Mouse (Mus musculus) embryonic facial prominence, embryonic 12.5 days (tissue): ENCODE data around the gene Tex261. TPM values are rescaled to one million over a fixed set of nuclear protein-coding genes. Genes with fewer than 3 reads are reported as not detected.

ENCODE experiments used
- ATAC-seq: fragments of 200-750 bp; cut with Nextera tagmentation; 2 replicates; pipeline ENCODE4 v1.8.0; 2017; ENCODE audit not compliant: insufficient number of reproducible peaks, insufficient read depth, low FRiP score, low TSS enrichment
- H3K27ac ChIP-seq: fragments of 300-500 bp; sonication (generic); 2 replicates; pipeline ENCODE4 v1.5.1; 2016; ENCODE audit warnings: mild to moderate bottlenecking
- H3K27me3 ChIP-seq: fragments of 300-500 bp; sonication (generic); 2 replicates; pipeline ENCODE4 v1.6.1; 2016; ENCODE audit warnings: mild to moderate bottlenecking, moderate library complexity
- H3K36me3 ChIP-seq: fragments of 300-500 bp; sonication (generic); 2 replicates; pipeline ENCODE4 v1.6.1; 2016; ENCODE audit warnings: mild to moderate bottlenecking
- H3K4me1 ChIP-seq: fragments of 300-500 bp; sonication (generic); 2 replicates; pipeline ENCODE4 v1.6.1; 2016
- H3K4me2 ChIP-seq: fragments of 300-500 bp; sonication (generic); replicated peaks from 2 replicates; pipeline ENCODE4 v1.6.1; 2016; ENCODE audit warnings: mild to moderate bottlenecking, moderate library complexity
- H3K4me3 ChIP-seq: fragments of 300-500 bp; sonication (generic); 2 replicates; pipeline ENCODE4 v1.5.1; 2016; ENCODE audit warnings: mild to moderate bottlenecking
- H3K9ac ChIP-seq: fragments of 300-500 bp; sonication (generic); 2 replicates; pipeline ENCODE4 v1.6.1; 2016; ENCODE audit warnings: mild to moderate bottlenecking, moderate library complexity
- H3K9me3 ChIP-seq: fragments of 300-500 bp; sonication (generic); 2 replicates; pipeline ENCODE4 v1.6.1; 2016; ENCODE audit warnings: mild to moderate bottlenecking, moderate library complexity
- WGBS: fragments of 180-500 bp; shearing (Covaris S2); methylation state at CpG from one replicate; pipeline ENCODE4 v1.1.7; 2016; 5-methylcytosine and 5-hydroxymethylcytosine counted together
- polyA plus RNA-seq: library from polyadenylated mRNA; unstranded; fragments of >200 nt; fragmentation: Nextera tagmentation; extraction: Ambion mirVana; gene quantifications from 2 replicates; pipeline ENCODE4 v1.2.1, GENCODE M21; 2016

Tex261 gene
- polyA plus RNA-seq, 1 experiment from 2014 or later: 81.3 TPM

DNA sequence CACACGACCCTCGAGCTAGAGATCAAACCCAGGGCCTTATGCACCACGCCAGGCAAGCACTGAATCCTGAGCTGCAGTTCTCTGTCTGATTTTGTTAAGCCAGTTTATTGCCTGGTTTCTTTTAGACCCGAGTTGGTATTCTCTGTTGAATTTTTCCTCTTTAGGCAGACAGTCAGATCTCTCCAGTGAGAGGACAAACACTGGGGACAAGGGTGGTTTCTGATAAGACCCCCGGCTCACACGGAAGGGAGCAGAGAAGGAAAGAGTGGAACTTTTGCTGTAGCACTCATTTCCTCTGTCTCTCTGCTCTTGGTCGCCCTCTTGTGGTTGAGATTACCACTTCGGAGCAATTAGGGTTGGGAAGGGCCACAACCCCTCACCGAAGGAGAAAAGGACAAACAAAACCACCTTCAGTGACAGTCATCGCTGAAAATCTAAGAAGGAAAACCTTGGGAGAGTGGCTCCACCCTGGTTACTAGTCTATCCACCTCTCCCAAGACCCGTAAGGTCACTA lies 25.4 kb downstream of the Tex261 start:
- no peaks in the 10 kb centered on the region for H3K9me3 ChIP-seq
- ATAC-seq: no peak
- H3K27ac ChIP-seq: no peak overlapping the region
- 10% methylated on average over 11 of the region's 11 CpGs for WGBS
- peaks cover 25% of the 10 kb centered on the region for H3K27me3 ChIP-seq
- peaks cover 3% of the 10 kb centered on the region; the same call in 1 of the 2 replicates for H3K4me1 ChIP-seq
- no peaks in the 10 kb centered on the region for H3K36me3 ChIP-seq
- no peak overlapping the region for H3K9ac ChIP-seq
- 0 out of 2 replicates have a peak overlapping the region, but pooled peaks have one; percentile 9 for H3K4me2 ChIP-seq
- no peak overlapping the region for H3K4me3 ChIP-seq

DNA sequence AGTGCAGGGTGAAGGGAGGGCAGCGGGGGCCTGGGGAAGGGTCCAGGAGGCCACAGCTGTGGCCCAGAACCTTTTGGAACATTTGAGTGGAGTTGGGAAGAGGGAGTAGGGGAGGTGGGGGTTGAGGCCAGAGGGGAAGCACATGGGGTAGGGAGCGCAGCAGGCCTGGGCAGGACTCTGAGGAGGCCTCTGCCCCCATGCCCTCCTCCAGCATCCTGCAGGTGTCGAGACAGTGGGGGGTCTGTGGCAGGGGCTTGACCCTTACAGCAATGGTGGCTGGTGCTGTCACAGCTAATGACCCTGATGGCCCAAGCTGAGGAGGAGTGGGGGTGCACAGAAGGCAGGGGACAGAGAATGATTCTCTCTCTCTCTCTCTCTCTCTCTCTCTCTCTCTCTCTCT lies 26.3 kb downstream of the Tex261 start:
- no peaks in the 10 kb centered on the region for H3K36me3 ChIP-seq
- no peak overlapping the region for H3K9ac ChIP-seq
- WGBS: 48% methylated on average over 3 of the region's 3 CpGs
- peaks cover 25% of the 10 kb centered on the region for H3K27me3 ChIP-seq
- H3K4me1 ChIP-seq: peaks cover 3% of the 10 kb centered on the region; the same call in 1 of the 2 replicates
- H3K4me3 ChIP-seq: no peak overlapping the region
- 0 out of 2 replicates have a peak, but pooled peaks have one; percentile 18 for ATAC-seq
- no peaks in the 10 kb centered on the region for H3K9me3 ChIP-seq
- H3K4me2 ChIP-seq: no peak overlapping the region
- H3K27ac ChIP-seq: no peak overlapping the region

DNA sequence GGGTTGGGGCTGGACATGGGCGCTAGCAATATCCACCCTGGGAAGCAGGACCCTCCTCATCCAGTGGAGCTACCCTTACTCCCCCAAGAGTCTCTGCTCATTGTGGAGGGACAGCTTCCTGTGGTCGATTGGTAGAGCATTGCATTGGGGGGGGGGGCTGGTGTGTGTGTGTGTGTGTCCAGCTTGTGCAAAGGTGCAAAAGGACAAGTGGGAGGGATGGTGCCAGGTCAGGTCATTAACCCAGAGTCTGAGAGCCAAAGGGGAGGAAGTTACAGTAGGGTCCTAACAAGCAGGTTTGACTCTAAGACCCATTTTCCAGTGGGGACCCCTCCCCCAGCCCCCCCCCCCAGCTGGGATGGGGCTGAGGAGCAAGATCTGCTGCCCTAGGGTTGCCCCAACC lies 30.1 kb downstream of the Tex261 start:
- WGBS: 49% methylated on average over 2 of the region's 2 CpGs
- Histone ChIP-seq H3K27me3 (peaks cover 17% of the 10 kb centered on the region), H3K9ac (no peak overlapping the region), H3K4me3 (no peak overlapping the region), H3K27ac (no peak overlapping the region), H3K36me3 (no peaks in the 10 kb centered on the region), H3K9me3 (no peaks in the 10 kb centered on the region), H3K4me2 (no peak overlapping the region), H3K4me1 (peaks cover 3% of the 10 kb centered on the region; the same call in 1 of the 2 replicates)
- no peak for ATAC-seq

DNA sequence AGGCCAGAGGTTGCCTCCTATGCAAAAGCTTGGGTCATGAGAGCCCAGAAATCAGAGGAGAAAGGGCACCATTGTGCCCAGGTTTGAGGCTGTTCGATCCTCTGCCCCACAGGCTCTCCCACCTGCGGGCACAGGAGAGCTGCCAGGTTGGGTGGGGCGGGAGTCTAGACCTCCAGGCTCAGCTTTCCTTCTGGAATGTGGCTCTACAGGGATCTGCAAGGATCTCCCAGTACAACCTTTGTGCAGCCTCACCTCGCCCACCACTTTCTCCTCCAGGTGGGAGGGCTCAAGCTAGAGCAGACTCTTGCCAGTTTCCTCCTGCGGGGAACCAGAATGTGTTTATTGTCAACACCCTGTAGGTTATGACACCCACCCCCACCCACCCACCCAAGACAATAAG lies 31.1 kb downstream of the Tex261 start:
- Histone ChIP-seq H3K4me3 (no peak overlapping the region), H3K4me2 (no peak overlapping the region), H3K27ac (no peak overlapping the region), H3K9me3 (no peaks in the 10 kb centered on the region), H3K4me1 (no peaks in the 10 kb centered on the region), H3K36me3 (no peaks in the 10 kb centered on the region), H3K9ac (no peak overlapping the region), H3K27me3 (peaks cover 17% of the 10 kb centered on the region)
- 49% methylated on average over 5 of the region's 5 CpGs for WGBS
- no peak for ATAC-seq

DNA sequence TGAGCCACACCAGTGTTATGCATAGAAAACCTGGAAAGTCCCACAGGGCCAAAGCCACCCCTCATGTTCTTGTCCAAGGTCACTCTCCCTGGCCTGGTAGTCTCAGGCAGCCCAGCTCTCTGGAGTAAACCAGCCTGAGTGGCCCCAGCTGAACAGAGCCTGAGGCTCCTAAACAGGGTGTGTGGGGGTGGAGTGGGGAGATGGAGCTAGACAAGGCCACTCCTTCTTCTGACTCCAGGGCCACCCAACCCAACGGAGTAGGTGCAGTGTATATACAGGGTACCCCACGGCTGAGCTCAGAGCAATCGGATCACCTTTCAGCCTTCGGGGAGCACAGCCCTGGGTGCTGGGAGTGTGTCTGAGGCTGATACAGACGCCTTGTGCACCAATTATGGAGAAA lies 31.5 kb downstream of the Tex261 start:
- H3K9ac ChIP-seq: no peak overlapping the region
- H3K4me2 ChIP-seq: no peak overlapping the region
- H3K4me3 ChIP-seq: no peak overlapping the region
- H3K9me3 ChIP-seq: no peaks in the 10 kb centered on the region
- H3K27ac ChIP-seq: no peak overlapping the region
- no peaks in the 10 kb centered on the region for H3K4me1 ChIP-seq
- H3K36me3 ChIP-seq: no peaks in the 10 kb centered on the region
- WGBS: 54% methylated on average over 5 of the region's 5 CpGs
- H3K27me3 ChIP-seq: peaks cover 17% of the 10 kb centered on the region
- ATAC-seq: no peak

DNA sequence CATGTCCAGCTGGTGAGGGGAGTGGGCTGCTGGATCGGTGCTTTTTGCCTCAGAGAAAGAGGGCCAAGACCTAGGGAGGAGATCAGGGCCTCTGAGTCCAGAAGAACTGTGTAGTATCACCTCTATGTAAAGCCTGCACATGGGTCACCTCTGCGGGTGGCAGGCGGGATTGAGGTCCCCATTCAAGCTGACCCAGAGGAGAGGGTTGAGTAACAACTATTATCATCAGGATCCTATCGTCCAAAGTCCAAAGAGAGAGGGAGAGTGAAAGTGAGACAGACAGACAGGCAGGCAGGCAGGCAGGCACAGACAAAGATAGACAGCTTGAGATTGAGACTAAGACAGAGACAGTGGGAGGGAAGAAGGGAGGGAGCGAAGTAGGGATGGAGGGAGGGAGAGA lies 32.4 kb downstream of the Tex261 start:
- Histone ChIP-seq H3K9me3 (no peaks in the 10 kb centered on the region), H3K27ac (no peak overlapping the region), H3K4me3 (no peak overlapping the region), H3K9ac (no peak overlapping the region; the same call in 1 of the 2 replicates), H3K4me1 (no peaks in the 10 kb centered on the region), H3K4me2 (no peak overlapping the region), H3K36me3 (no peaks in the 10 kb centered on the region), H3K27me3 (peaks cover 14% of the 10 kb centered on the region)
- ATAC-seq: no peak
- WGBS: 53% methylated on average over 5 of the region's 5 CpGs

DNA sequence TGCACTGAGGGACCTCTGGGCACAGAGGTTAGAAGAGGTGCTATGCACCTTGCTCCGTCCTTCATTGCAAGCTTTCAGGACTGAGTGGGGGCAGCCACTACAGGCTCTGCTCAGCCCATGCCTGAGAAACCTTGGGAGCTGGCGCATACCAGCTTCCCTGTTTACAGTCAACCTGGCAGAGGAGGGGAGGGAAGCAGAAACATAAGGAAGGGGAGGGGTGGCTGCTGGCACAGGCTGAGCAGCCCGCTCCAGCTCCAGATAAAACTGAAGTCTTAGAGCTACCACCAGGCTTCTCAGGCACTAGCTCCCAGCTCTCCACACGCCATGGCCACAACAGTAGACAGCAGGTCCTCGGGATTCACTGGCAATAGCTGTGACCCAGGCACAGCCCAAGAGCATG lies 32.9 kb downstream of the Tex261 start, which contains the start of gene Atp6v1b1:
TSS of gene Atp6v1b1 (plus strand) at position 230 of the 400 bp plus-strand sequence.
- Histone ChIP-seq H3K9ac (no peak within 1 kb of the TSS; the same call in 1 of the 2 replicates), H3K36me3 (no peaks in the 10 kb centered on the region), H3K9me3 (no peaks in the 10 kb centered on the region), H3K4me1 (no peaks in the 10 kb centered on the region), H3K27me3 (peaks cover 10% of the 10 kb centered on the region), H3K27ac (no peak within 1 kb of the TSS), H3K4me2 (no peak within 1 kb of the TSS), H3K4me3 (no peak within 1 kb of the TSS)
- ATAC-seq: no peak
- 59% methylated on average over 5 of the region's 5 CpGs for WGBS

DNA sequence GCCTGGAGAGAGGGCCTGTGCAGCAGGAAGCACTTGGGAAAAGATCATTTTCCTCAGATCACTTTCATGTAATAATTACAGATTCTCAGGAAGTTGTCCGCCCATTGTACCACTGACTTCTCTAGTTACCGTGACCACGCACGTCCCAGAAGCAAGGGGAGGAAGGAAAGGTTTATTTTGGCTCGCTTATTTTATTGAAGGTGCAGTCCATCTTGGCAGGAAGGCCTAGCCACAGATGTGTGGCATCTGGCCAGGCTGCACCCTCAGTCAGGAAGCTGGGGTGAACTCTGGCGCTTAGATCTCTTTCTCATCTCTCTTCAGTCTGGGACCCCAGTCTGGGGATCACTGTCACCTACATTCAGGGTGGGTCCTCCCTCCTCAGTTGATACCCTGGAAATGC lies 37.0 kb downstream of the Tex261 start:
- H3K27ac ChIP-seq: no peak overlapping the region
- H3K4me3 ChIP-seq: no peak overlapping the region
- 0 out of 2 replicates have a peak, but pooled peaks cover 2% of the 10 kb centered on the region for H3K9me3 ChIP-seq
- no peaks in the 10 kb centered on the region for H3K36me3 ChIP-seq
- H3K27me3 ChIP-seq: peaks cover 12% of the 10 kb centered on the region; the same call in 1 of the 2 replicates
- WGBS: 63% methylated on average over 6 of the region's 6 CpGs
- no peak overlapping the region for H3K4me2 ChIP-seq
- H3K4me1 ChIP-seq: no peaks in the 10 kb centered on the region
- no peak for ATAC-seq
- no peak overlapping the region for H3K9ac ChIP-seq

DNA sequence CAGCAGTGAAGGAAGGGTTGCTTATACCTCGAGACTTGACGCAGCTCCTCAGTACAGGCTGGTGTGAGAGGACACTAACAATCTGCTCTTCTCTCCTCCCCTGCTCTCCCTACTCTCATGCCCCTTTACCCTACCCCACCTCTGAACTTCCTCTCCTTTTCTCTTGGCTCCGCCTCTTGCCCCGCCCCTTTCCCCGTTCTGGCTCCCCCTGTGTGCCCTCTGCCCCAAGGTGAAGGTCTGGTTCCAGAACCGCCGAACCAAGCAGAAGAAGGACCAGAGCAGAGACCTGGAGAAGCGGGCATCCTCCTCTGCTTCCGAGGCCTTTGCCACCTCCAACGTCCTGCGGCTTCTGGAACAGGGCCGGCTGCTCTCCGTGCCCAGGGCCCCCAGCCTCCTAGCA lies 38.3 kb downstream of the Tex261 start:
- no peaks in the 10 kb centered on the region for H3K36me3 ChIP-seq
- no peak for ATAC-seq
- H3K27me3 ChIP-seq: 0 out of 2 replicates have a peak, but pooled peaks cover 7% of the 10 kb centered on the region
- H3K9me3 ChIP-seq: 0 out of 2 replicates have a peak, but pooled peaks cover 2% of the 10 kb centered on the region
- no peak overlapping the region for H3K27ac ChIP-seq
- H3K4me3 ChIP-seq: no peak overlapping the region
- H3K4me2 ChIP-seq: no peak overlapping the region
- 35% methylated on average over 13 of the region's 13 CpGs for WGBS
- H3K4me1 ChIP-seq: no peaks in the 10 kb centered on the region
- H3K9ac ChIP-seq: no peak overlapping the region

DNA sequence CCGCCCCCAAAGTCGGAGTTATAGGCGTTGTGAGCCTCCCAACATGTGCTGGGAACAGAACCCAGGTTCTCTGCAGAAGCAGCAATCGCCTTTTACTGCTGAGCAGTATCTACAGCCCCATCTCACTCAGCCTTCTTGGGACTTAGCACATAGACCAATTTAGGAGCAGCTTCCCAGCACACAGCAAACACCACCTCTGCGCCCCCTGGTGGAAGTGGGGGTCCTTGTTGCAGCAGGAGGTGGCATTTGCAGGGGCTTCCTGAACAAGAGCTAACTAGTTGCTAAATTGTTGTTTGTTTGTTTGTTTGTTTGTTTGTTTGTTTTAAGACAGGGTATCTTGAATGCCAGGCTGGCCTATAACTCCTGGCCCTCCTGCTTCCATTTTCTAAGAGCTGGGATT lies 44.5 kb downstream of the Tex261 start:
- ATAC-seq: no peak
- WGBS: 31% methylated on average over 5 of the region's 5 CpGs
- H3K9me3 ChIP-seq: 0 out of 2 replicates have a peak, but pooled peaks cover 2% of the 10 kb centered on the region

DNA sequence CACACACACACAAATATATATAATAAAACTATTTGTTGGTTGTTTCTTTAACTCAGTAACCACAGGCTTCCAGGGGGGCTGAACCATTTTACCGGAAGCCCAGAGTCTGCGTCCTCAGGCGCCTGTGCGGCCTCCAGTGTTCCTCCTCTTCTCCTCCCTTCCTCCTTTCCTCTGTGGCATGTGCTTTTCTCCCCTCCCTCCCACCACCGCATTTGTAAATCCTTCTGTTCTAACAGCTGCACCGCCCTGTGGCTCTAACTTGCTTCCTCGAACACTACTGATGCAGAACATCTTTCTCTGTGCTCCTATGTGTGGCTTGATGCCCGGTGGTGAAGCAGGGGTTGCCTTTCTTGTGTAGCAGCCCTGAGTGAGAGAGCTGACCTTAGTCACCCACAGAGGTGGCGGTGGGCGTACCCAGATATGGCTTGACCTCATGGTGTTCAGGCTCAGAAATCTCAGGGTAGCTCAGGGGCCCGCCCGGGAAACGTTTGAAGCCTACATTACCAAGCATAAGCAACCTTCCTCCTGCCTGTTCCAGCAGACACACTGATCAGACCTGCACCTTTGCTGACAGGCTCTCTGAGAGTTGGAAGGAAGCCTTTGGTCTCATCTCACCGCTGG lies 46.2 kb downstream of the Tex261 start:
- Histone ChIP-seq H3K4me3 (no peak overlapping the region), H3K9ac (no peak overlapping the region), H3K4me2 (no peak overlapping the region), H3K27ac (no peak overlapping the region), H3K9me3 (0 out of 2 replicates have a peak, but pooled peaks cover 2% of the 10 kb centered on the region), H3K4me1 (no peaks in the 10 kb centered on the region), H3K36me3 (no peaks in the 10 kb centered on the region), H3K27me3 (peaks cover 18% of the 10 kb centered on the region; the same call in 1 of the 2 replicates)
- WGBS: 68% methylated on average over 14 of the region's 14 CpGs
- ATAC-seq: no peak

More for the DNA sequence above, 44.5 kb downstream of the Tex261 start:
- Histone ChIP-seq H3K4me3 (no peak overlapping the region), H3K27me3 (peaks cover 15% of the 10 kb centered on the region; the same call in 1 of the 2 replicates), H3K27ac (no peak overlapping the region), H3K4me1 (no peaks in the 10 kb centered on the region), H3K36me3 (no peaks in the 10 kb centered on the region), H3K9ac (no peak overlapping the region), H3K4me2 (no peak overlapping the region)

DNA sequence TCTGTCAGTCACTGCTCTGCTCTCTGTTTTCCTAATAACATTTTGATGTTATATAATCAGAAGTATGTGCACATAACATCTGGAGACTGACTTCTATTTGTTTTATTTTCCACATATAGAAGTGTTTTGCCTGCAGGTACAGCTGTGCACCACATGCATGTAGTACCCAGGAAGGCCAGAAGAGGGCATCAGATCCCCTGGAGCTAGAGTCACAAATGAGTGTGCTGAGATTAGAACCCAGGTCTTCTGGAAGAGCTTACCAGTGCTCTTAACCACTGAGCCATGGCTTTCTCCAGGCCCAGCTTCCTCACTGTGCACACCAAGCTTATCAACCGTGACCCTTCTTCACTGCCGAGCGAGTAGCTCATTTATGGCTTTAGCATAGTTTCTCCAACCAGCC lies 47.1 kb downstream of the Tex261 start:
- no peak overlapping the region for H3K4me2 ChIP-seq
- H3K27me3 ChIP-seq: peaks cover 25% of the 10 kb centered on the region; the same call in 1 of the 2 replicates
- H3K4me1 ChIP-seq: no peaks in the 10 kb centered on the region
- no peaks in the 10 kb centered on the region for H3K9me3 ChIP-seq
- no peak overlapping the region for H3K27ac ChIP-seq
- H3K9ac ChIP-seq: no peak overlapping the region
- no peak for ATAC-seq
- no peaks in the 10 kb centered on the region for H3K36me3 ChIP-seq
- no peak overlapping the region for H3K4me3 ChIP-seq
- 85% methylated on average over 3 of the region's 3 CpGs for WGBS
